Mouse (Mus musculus) megakaryocyte, adult 5-6 weeks (primary cell): ENCODE data around the gene Siglec1. TPM values are rescaled to one million over a fixed set of nuclear protein-coding genes. Genes with fewer than 3 reads are reported as not detected.

Experiments
- ATAC-seq: 2 replicates; pipeline ENCODE4 v1.8.0; 2016; ENCODE audit warnings: mild to moderate bottlenecking, inconsistent platforms; ENCODE audit not compliant: poor library complexity, severe bottlenecking
- total RNA-seq, 2 experiments: library from RNA; stranded (forward) in 1 of 2; stranded (reverse) in 1 of 2; fragments of 153-499, 151-499 nt in 1 of 2; fragments of 221-1000, 200-1000 nt in 1 of 2; gene quantifications; 2 replicates each; pipeline versions ENCODE4 v1.2.3 to v1.2.4; 2015 to 2017

Siglec1 gene
- total RNA-seq, 2 experiments from 2014 or later = 1.1 to 4.2 TPM

DNA sequence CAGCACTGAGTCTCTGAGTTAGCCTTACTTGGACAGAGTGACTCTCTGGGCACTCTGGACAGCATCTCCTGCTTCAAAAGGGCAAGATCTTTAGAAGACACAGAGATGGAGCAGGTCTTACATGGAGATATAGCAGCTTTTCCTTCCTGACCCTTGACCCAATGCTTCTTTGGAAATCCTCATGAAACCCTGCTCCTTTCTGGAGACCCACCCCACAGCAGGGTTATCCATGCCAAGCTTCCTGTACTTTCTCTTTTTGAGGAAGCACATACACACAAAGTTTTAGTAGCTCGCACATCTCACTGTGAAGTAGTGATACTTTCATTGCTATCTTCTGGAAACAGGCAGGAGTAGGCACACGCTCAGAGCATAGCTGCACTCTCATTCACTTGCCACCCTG lies 61.3 kb downstream of the Siglec1 start:
- ATAC-seq = no peak

Other genes with a start within 250 kb of the Siglec1 start
- 11.3 and 14.6 TPM in 2 replicates for gene 4930402H24Rik, start 180.4 kb downstream of the Siglec1 start, total RNA-seq (2015)
- gene 4930402H24Rik, start 180.4 kb downstream of the Siglec1 start, total RNA-seq (2017) = 8.7 and 15.4 TPM in 2 replicates
- gene Atrn, start 180.3 kb downstream of the Siglec1 start, total RNA-seq (2015) = 24.8 and 30.7 TPM in 2 replicates
- 23.1 and 26.5 TPM in 2 replicates for gene Atrn, start 180.3 kb downstream of the Siglec1 start, total RNA-seq (2017)
- not detected in 2 replicates for gene Gfra4, start 43.7 kb downstream of the Siglec1 start, total RNA-seq (2015)
- gene Gfra4, start 43.7 kb downstream of the Siglec1 start, total RNA-seq (2017) = not detected in 2 replicates
- gene Adam33, start 23.0 kb downstream of the Siglec1 start, total RNA-seq (2015) = not detected in 2 replicates
- 0.12 and 0.18 TPM in 2 replicates for gene Adam33, start 23.0 kb downstream of the Siglec1 start, total RNA-seq (2017)
- gene Hspa12b, start 40.5 kb upstream of the Siglec1 start, total RNA-seq (2015) = not detected in 2 replicates
- not detected in 2 replicates for gene Hspa12b, start 40.5 kb upstream of the Siglec1 start, total RNA-seq (2017)
- not detected in 2 replicates for gene Gm11037, start 46.7 kb upstream of the Siglec1 start, total RNA-seq (2015)
- gene Gm11037, start 46.7 kb upstream of the Siglec1 start, total RNA-seq (2017) = not detected in 2 replicates
- 21.5 and 31.3 TPM in 2 replicates for gene 1700037H04Rik, start 73.3 kb upstream of the Siglec1 start, total RNA-seq (2015)
- gene 1700037H04Rik, start 73.3 kb upstream of the Siglec1 start, total RNA-seq (2017) = 15.5 and 22.7 TPM in 2 replicates
- gene Cenpb, start 93.3 kb upstream of the Siglec1 start, total RNA-seq (2015) = 7.7 and 8.7 TPM in 2 replicates
- gene Cenpb, start 93.3 kb upstream of the Siglec1 start, total RNA-seq (2017) = 15.6 and 16.8 TPM in 2 replicates
- gene Cdc25b, start 100.2 kb upstream of the Siglec1 start, total RNA-seq (2015) = 21.5 and 25.5 TPM in 2 replicates
- gene Cdc25b, start 100.2 kb upstream of the Siglec1 start, total RNA-seq (2017) = 29.1 and 35.0 TPM in 2 replicates
- 1.5 and 1.8 TPM in 2 replicates for gene Spef1, start 100.5 kb upstream of the Siglec1 start, total RNA-seq (2015)
- gene Spef1, start 100.5 kb upstream of the Siglec1 start, total RNA-seq (2017) = 2.4 and 3.3 TPM in 2 replicates
- gene Ap5s1, start 120.3 kb upstream of the Siglec1 start, total RNA-seq (2015) = 13.6 and 14.0 TPM in 2 replicates
- gene Ap5s1, start 120.3 kb upstream of the Siglec1 start, total RNA-seq (2017) = 8.4 and 13.5 TPM in 2 replicates
- gene Mavs, start 147.3 kb upstream of the Siglec1 start, total RNA-seq (2015) = 17.3 and 20.8 TPM in 2 replicates
- gene Mavs, start 147.3 kb upstream of the Siglec1 start, total RNA-seq (2017) = 14.4 and 14.8 TPM in 2 replicates
- 60.1 and 74.2 TPM in 2 replicates for gene Pank2, start 175.7 kb upstream of the Siglec1 start, total RNA-seq (2015)
- 42.9 and 51.0 TPM in 2 replicates for gene Pank2, start 175.7 kb upstream of the Siglec1 start, total RNA-seq (2017)